Mouse (Mus musculus): ENCODE measurements at regions not wholly inside any gene's neighbourhood (a gene's known extent, or its start where the extent isn't known, plus 50 kb on each side); places are given as distances from the start of the nearest gene placed in this dataset.

DNA sequence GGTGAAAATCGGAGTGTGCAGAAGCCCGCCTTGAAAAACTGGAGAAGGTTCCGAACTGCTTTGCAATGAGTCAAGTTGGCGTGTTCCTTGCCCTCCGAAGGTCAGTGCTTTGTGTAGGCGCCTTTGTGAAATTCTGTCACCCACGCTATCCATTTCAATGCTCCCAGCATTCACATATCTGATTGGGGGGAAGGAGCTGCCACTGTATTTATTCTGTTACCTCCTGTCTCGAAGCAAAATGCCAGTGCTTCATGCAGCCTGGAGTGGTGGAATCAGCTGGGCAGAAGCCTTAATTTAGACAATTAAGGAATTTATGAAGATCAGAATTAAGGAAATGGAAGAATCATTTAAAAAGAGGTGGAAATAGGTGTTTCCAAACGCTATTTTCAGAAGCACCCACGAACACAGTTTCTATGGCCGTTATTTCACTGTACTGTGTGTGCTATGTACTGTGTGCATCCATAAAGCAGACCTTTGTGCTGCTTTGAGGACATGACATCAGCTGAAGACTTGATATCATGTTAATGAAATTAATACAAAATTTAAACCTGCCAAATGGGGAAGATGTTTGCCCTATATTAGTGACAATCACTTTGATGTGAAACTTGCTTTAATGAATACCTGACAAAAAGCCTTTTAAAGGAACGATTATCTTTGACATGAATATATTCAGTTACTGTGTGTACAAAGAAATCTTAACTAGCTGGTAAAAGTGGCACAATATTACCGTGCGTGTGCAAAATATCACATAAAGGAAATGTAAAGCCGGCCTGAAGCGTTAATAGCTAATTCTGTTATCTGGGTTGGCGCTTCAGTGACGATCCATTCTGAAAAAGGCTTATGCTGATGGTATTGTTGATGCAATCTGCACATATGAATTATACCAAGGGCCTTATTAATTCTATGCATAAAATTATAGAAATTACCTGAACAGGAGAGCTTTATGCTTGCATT, 72.9 kb upstream of the Gls start:
- in situ Hi-C loops (cut with MboI, MseI): no loop called here

GRCm38 (mm10) chr1:52302557-52302956, 69.5 kb upstream of the Gls start:
- in situ Hi-C loops (cut with MboI, MseI): loop anchor here (5.0 kb wide), 1 partner anchor 325 kb away; no protein-coding TSS in a partner anchor

- in situ Hi-C loops (cut with MboI, MseI): loop anchor here (5.0 kb wide), 1 partner anchor 326 kb away; no protein-coding TSS in a partner anchor
Measured at GRCm38 (mm10) chr1:52301266-52301665, 68.2 kb upstream of the Gls start.

GRCm38 (mm10) chr1:52299559-52299958, 66.5 kb upstream of the Gls start:
- in situ Hi-C loops (cut with MboI, MseI): no loop called here

GRCm38 (mm10) chr1:52298336-52298735, 65.3 kb upstream of the Gls start:
- in situ Hi-C loops (cut with MboI, MseI): no loop called here

- in situ Hi-C loops (cut with MboI, MseI): no loop called here
Measured at GRCm38 (mm10) chr1:52296178-52296577, 63.1 kb upstream of the Gls start.

- in situ Hi-C loops (cut with MboI, MseI): no loop called here
Measured at GRCm38 (mm10) chr1:52294521-52294920, 61.5 kb upstream of the Gls start.

DNA sequence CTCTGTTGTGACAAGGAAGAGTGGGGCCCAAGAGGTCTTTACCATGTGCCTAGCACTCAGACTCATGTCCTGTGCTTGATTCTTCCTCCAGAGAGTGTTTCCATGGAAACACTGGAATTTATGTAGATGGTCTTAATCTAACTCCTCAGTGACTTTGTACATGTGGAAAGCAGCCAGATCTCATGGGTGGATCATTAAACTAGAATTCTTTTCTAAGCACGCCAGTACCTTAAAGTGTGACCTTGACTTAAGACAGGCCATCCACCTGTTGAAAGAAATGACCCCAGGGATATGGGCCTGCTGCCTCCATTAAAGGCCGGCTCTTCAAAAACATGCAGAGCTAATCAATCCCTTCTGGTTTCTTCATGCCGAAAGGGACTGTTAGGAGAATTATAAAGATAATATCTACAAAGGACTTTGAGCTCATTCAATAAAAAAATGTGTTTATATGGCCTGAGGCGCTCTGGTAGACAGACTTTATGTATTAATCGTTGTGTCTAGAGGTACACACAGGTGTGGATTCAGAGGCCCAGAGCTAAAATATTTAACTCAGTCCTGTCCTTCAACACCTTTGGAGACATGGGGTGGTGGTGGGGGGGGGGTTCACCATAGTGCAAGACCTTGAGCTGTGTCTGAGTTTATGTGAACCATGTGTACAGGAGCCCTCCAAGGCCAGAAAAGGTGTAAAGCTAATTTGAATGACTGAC, 60.5 kb upstream of the Gls start:
- in situ Hi-C loops (cut with MboI, MseI): no loop called here

Data from T-helper 2 cell (primary cell).